Mouse (Mus musculus) adipocyte (in vitro differentiated cells): ENCODE results near the gene Dirc2.

ENCODE experiments used
- DNase-seq: peaks from one replicate; pipeline ENCODE4 v3.0.0-alpha.2; 2016; ENCODE audit warnings: low spot score

The Dirc2 gene

GRCm38 (mm10) chr16:35681327-35682108, 87.6 kb downstream of the Dirc2 start:
- DNase-seq: no peak

GRCm38 (mm10) chr16:35678476-35678875, 90.7 kb downstream of the Dirc2 start:
- DNase-seq: no peak

- DNase-seq: no peak
Measured at GRCm38 (mm10) chr16:35677511-35678113, 91.5 kb downstream of the Dirc2 start.

- DNase-seq: no peak
Measured at GRCm38 (mm10) chr16:35664847-35665246, 104.3 kb downstream of the Dirc2 start.

- no peak for DNase-seq
Measured at GRCm38 (mm10) chr16:35663831-35664414, 105.2 kb downstream of the Dirc2 start.

- no peak for DNase-seq
Measured at GRCm38 (mm10) chr16:35660222-35660621, 108.9 kb downstream of the Dirc2 start.

GRCm38 (mm10) chr16:35653951-35654350, 115.2 kb downstream of the Dirc2 start:
- DNase-seq: no peak

- DNase-seq: peak; percentile 53
Measured at GRCm38 (mm10) chr16:35652706-35653105, 116.5 kb downstream of the Dirc2 start.

- peak; percentile 78 for DNase-seq
Measured at GRCm38 (mm10) chr16:35652206-35652605, 117.0 kb downstream of the Dirc2 start.

GRCm38 (mm10) chr16:35648862-35649261, 120.3 kb downstream of the Dirc2 start:
- no peak for DNase-seq
